Mouse (Mus musculus): Measurements from ENCODE around the gene Git1. TPM values are rescaled to one million over a fixed set of nuclear protein-coding genes. Genes with fewer than 3 reads are reported as not detected.

Git1 gene
- total RNA-seq (2023) = 10 to 100 TPM; 26.7 to 29.3 TPM

GRCm38 (mm10) chr11:77493512-77494343 lies at the start of gene Git1:
TSS of gene Git1 (plus strand) at chr11:77493562.

DNA sequence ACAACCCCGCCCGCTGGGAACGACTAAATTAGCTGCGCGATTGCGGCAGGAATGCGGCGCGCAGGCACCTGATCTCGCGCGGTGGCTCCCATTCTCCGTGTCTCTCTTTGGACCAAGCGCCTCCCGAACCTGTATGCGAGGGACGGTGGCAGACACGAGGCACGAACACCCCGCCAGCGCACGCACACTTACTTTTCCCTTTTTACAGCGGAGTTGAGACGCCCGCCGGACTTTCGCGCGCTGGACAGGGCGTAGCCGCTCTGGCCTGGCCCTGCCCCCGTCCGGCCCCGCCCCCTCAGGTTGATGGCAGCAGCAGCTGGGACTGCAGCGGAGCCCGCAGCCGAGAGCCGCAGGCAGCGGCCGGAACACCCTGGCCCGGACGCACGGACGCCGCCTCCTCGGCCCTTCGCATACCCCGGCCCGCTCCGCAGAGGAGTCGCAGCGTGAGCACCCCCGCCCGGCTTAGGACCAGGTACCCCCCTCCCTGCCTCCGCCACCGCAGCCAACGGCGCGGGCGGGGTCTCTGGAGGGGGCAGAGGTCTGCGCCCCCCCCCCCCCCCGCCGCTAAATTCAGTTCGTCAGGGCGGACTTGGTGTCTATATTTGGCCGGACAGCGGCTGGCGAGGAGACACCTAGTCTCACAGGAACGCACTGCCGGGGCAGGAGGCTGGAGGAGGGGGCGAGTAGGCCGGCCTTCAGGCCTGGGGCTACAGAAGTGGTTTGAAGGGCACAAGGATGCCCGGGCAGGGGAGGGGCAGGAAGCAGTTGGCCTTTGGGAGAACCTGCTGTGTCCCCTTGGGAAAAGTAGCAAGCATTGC lies 30.9 kb upstream of the Git1 start, which contains the start of gene Coro6:
Gene Coro6, plus strand, starts transcription at position 129 of the 818 bp plus-strand sequence.

GRCm38 (mm10) chr11:77489591-77490235 lies 3.6 kb upstream of the Git1 start, which contains the start of gene Ankrd13b:
TSS of gene Ankrd13b (minus strand) at chr11:77489678.

GRCm38 (mm10) chr11:77514832-77515636 lies 21.7 kb downstream of the Git1 start, which contains the start of gene Abhd15:
TSS of gene Abhd15 (plus strand) at chr11:77515121.

GRCm38 (mm10) chr11:77515637-77516552 lies 22.5 kb downstream of the Git1 start, which contains the start of gene Trp53i13:
TSS of gene Trp53i13 (minus strand) at chr11:77515980.

DNA sequence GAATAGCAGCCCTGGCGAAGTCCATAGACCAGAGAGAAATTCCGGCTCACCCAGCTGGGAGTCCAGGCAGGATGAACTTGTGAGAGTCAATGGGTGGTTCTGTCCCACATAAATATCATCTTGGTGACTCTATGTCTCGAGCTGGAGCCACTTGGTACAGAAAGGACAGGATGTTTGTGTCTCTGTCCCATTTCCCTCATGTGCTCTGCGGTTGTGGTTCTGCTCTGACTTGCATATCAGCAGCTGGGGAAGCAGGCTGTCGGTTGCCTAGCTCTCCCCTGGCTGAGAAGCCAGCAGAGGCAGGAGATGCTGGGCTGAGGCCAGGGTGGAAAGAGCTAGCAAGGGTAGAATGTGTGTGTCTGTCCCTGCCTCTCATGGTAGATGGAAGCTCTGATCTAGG lies 25.7 kb downstream of the Git1 start, which contains the start of gene Gm10392:
Gene Gm10392, minus strand, starts transcription at position 156 of the 400 bp plus-strand sequence.

Other genes with a start within 250 kb of the Git1 start
- gene Coro6, start 31.2 kb upstream of the Git1 start, total RNA-seq (2023) = under 1 TPM; 0.18 to 0.42 TPM
- gene Ankrd13b, start 3.9 kb upstream of the Git1 start, total RNA-seq (2023) = 1 to 10 TPM; 1.8 to 2.6 TPM
- 10 to 100 TPM; 13.0 to 14.1 TPM for gene Abhd15, start 21.6 kb downstream of the Git1 start, total RNA-seq (2023)
- gene Trp53i13, start 22.4 kb downstream of the Git1 start, total RNA-seq (2023) = 10 to 100 TPM in 1 of 2 experiments, 1 to 10 TPM in 1; 9.7 to 12.4 TPM
- gene Gm10392, start 25.6 kb downstream of the Git1 start, total RNA-seq (2023) = under 1 TPM; 0.39 to 0.99 TPM
- 10 to 100 TPM; 35.5 to 40.3 TPM for gene Taok1, start 114.3 kb downstream of the Git1 start, total RNA-seq (2023)
- gene Nufip2, start 192.6 kb downstream of the Git1 start, total RNA-seq (2023) = 10 to 100 TPM; 78.0 to 96.1 TPM
- not detected for gene Cryba1, start 231.7 kb downstream of the Git1 start, total RNA-seq (2023)

Measured in neutrophil, adult 83 days (primary cell).